Mouse (Mus musculus) embryonic facial prominence, embryonic 10.5 days (tissue): ENCODE results near the gene Aagab. TPM values are rescaled to one million over a fixed set of nuclear protein-coding genes. Genes with fewer than 3 reads are reported as not detected.
A peak's percentile ranks its signal among the peaks of the same experiment; 100 is the strongest.

Experiments used
- DNase-seq: peaks from one replicate; pipeline ENCODE4 v3.0.0-alpha.2; 2017; ENCODE audit warnings: low spot score
- H3K27ac ChIP-seq: fragments of 300-500 bp; sonication (generic); replicated peaks from 2 replicates; pipeline ENCODE4 v1.5.1; 2016; ENCODE audit warnings: mild to moderate bottlenecking
- H3K27me3 ChIP-seq: fragments of 300-500 bp; sonication (generic); replicated peaks from 2 replicates; pipeline ENCODE4 v1.6.1; 2016; ENCODE audit warnings: low read depth, mild to moderate bottlenecking; ENCODE audit not compliant: poor library complexity, severe bottlenecking
- H3K36me3 ChIP-seq: fragments of 300-500 bp; sonication (generic); replicated peaks from 2 replicates; pipeline ENCODE4 v1.6.1; 2016; ENCODE audit warnings: mild to moderate bottlenecking, moderate library complexity
- H3K4me1 ChIP-seq: fragments of 300-500 bp; sonication (generic); 2 replicates; pipeline ENCODE4 v1.6.1; 2016
- H3K4me3 ChIP-seq: fragments of 300-500 bp; sonication (generic); 2 replicates; pipeline ENCODE4 v1.5.1; 2016; ENCODE audit warnings: mild to moderate bottlenecking, moderate library complexity
- H3K9me3 ChIP-seq: fragments of 300-500 bp; sonication (generic); 2 replicates; pipeline ENCODE4 v1.6.1; 2016; ENCODE audit warnings: mild to moderate bottlenecking
- WGBS: fragments of 180-500 bp; shearing (Covaris S2); methylation state at CpG from one replicate; pipeline ENCODE4 v1.1.7; 2016; 5-methylcytosine and 5-hydroxymethylcytosine counted together
- polyA plus RNA-seq: library from polyadenylated mRNA; unstranded; fragments of >200 nt; fragmentation: Nextera tagmentation; extraction: Ambion mirVana; gene quantifications from 2 replicates; pipeline ENCODE4 v1.2.1, GENCODE M21; 2016

The Aagab gene
- 37.4 and 38.4 TPM in 2 replicates for polyA plus RNA-seq

DNA sequence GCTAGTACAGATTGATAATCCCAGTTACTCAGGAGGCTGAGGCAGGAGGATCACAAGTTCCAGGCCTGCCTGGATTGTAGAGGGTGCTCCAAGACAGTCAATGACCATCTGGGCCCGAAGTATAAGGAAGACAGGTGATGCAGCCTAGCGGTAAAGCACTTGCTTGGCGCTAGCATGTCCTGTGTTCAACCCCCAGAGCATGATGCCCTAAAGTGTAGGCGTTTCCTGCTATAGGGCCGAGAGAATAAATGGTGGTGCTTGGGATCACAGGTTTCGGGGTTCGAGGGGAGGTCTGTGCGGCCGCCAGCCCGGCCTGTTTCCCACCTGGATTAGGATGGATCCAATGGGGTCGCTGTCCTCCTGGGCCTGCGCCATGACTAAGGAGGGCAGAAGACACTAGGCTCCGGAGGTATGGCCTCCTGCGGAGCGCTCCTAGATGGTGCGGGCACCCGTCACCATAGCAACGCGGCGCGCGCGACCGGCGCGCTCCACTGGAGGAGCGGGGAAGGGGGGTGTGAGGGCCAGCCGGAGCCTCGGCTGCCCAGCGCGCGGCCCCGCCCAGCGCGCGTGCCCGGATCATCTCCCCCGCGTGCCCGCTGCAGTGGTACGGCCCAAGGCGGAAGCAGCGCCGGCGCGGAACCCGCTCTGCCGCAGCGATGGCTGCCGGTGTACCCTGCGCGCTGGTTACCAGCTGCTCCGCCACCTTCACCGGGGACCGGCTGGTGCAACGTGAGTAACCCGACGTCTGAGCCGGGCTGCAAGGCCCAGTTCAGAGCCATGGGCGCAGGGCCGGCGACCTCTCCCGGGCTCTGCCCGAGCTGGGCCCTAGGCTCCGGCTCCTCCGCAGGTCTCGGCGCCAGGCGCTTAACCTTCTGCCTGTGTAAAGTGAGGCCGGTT lies at the start of gene Aagab, which contains the start of gene Iqch:
Gene Aagab, plus strand, starts transcription at position 618 of the 897 bp plus-strand sequence.
Gene Iqch, minus strand, starts transcription at position 451 of the 897 bp plus-strand sequence.
- H3K27me3 ChIP-seq: no peaks in the 10 kb centered on the region
- peak within 1 kb of the TSS; percentile 91 for H3K27ac ChIP-seq
- WGBS: 2% methylated on average over 70 of the region's 70 CpGs
- DNase-seq: peak; percentile 97
- H3K9me3 ChIP-seq: no peaks in the 10 kb centered on the region
- peaks cover 41% of the 10 kb centered on the region for H3K4me1 ChIP-seq
- H3K4me3 ChIP-seq: peak within 1 kb of the TSS; percentile 95
- no peaks in the 10 kb centered on the region for H3K36me3 ChIP-seq

DNA sequence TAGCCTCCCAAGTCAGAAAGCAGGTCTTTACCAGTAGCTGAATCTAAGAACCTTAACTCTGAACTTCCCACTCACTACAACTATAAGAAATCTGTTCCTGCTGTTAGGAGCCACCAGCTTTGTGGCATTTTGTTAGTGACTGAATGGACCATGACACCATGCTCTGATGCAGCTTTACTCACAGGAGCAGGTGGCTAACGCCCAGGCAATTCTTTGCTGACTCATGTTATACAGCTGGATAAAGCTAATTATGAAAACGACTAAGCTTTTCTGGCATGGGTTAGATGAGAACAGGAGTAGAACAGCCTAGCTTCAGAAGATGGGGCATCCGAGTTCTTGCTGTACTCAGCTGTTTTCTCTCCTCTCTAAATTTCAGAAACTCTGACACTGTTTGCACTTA lies 48.8 kb upstream of the Aagab start:
- Histone ChIP-seq H3K9me3 (no peaks in the 10 kb centered on the region), H3K27me3 (peaks cover 10% of the 10 kb centered on the region; the same call in 1 of the 2 replicates), H3K4me1 (peaks cover 11% of the 10 kb centered on the region), H3K36me3 (no peaks in the 10 kb centered on the region), H3K27ac (no peak overlapping the region), H3K4me3 (no peak overlapping the region)
- WGBS: 83% methylated on average over 3 of the region's 3 CpGs
- no peak for DNase-seq

DNA sequence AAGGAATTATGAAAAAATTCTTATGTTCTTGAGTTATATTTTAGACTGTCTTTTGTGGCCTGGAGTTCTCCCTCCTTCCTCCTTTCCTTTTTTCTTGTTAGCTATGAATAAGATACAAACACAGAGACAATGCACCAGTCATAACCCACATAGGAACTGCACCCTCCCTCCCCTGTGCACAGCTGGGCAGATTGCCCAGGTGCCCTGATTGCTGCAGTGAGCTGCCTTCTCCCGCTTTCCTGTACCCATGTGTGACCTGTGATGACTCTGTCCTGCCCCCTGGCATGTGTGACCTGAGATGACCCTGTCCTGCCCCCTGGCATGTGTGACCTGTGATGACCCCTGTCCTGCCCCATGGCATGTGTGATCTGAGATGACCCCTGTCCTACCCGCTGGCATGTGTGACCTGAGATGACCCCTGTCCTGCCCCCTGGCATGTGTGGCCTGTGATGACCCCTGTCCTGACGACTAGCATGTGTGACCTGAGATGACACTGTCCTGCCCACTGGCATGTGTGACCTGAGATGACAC lies 46.9 kb upstream of the Aagab start:
- no peak overlapping the region for H3K27ac ChIP-seq
- no peaks in the 10 kb centered on the region; the same call in 1 of the 2 replicates for H3K27me3 ChIP-seq
- H3K4me3 ChIP-seq: no peak overlapping the region
- no peaks in the 10 kb centered on the region for H3K36me3 ChIP-seq
- H3K9me3 ChIP-seq: no peaks in the 10 kb centered on the region
- DNase-seq: no peak
- WGBS: 58% methylated on average over 3 of the region's 3 CpGs
- peaks cover 8% of the 10 kb centered on the region for H3K4me1 ChIP-seq

DNA sequence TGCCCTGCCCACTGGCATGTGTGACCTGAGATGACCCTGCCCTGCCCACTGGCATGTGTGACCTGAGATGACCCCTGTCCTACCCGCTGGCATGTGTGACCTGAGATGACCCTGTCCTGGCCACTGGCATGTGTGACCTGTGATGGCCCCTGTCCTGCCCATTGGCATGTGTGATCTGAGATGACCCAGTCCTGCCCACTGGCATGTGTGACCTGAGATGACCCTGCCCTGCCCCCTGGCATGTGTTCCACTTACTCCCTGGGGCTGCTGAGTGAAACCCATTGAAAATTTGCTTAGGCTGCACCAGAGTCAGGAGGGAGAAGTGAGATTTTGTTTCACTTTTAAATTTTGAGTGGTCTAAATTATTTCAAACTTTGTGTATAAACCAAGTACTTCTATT lies 46.1 kb upstream of the Aagab start:
- no peak overlapping the region for H3K4me3 ChIP-seq
- 62% methylated on average over 1 of the region's 1 CpGs for WGBS

GRCm38 (mm10) chr9:63556933-63557332 lies 45.5 kb upstream of the Aagab start:
- WGBS: 83% methylated on average over 8 of the region's 8 CpGs
- Histone ChIP-seq H3K27me3 (peaks cover 3% of the 10 kb centered on the region; the same call in 1 of the 2 replicates), H3K4me3 (no peak overlapping the region), H3K9me3 (no peaks in the 10 kb centered on the region), H3K27ac (no peak overlapping the region), H3K36me3 (no peaks in the 10 kb centered on the region), H3K4me1 (peaks cover 11% of the 10 kb centered on the region)
- no peak for DNase-seq

More for the DNA sequence above, 46.1 kb upstream of the Aagab start:
- no peak overlapping the region for H3K27ac ChIP-seq
- H3K4me1 ChIP-seq: peaks cover 8% of the 10 kb centered on the region
- H3K27me3 ChIP-seq: no peaks in the 10 kb centered on the region; the same call in 1 of the 2 replicates
- no peaks in the 10 kb centered on the region for H3K36me3 ChIP-seq
- H3K9me3 ChIP-seq: no peaks in the 10 kb centered on the region
- DNase-seq: no peak

- 71% methylated on average over 8 of the region's 8 CpGs for WGBS
- no peaks in the 10 kb centered on the region for H3K36me3 ChIP-seq
- DNase-seq: no peak
- H3K4me3 ChIP-seq: no peak overlapping the region
- H3K4me1 ChIP-seq: 0 out of 2 replicates have a peak, but pooled peaks cover 7% of the 10 kb centered on the region
- no peak overlapping the region for H3K27ac ChIP-seq
- no peaks in the 10 kb centered on the region for H3K9me3 ChIP-seq
- peaks cover 5% of the 10 kb centered on the region; the same call in 1 of the 2 replicates for H3K27me3 ChIP-seq
Measured at GRCm38 (mm10) chr9:63561931-63562330, 40.5 kb upstream of the Aagab start.

GRCm38 (mm10) chr9:63563436-63563835 lies 39.0 kb upstream of the Aagab start:
- no peak overlapping the region for H3K27ac ChIP-seq
- peaks cover 14% of the 10 kb centered on the region for H3K4me1 ChIP-seq
- WGBS: 88% methylated on average over 2 of the region's 2 CpGs
- no peaks in the 10 kb centered on the region for H3K36me3 ChIP-seq
- no peaks in the 10 kb centered on the region for H3K9me3 ChIP-seq
- peaks cover 13% of the 10 kb centered on the region; the same call in 1 of the 2 replicates for H3K27me3 ChIP-seq
- no peak for DNase-seq
- no peak overlapping the region for H3K4me3 ChIP-seq

DNA sequence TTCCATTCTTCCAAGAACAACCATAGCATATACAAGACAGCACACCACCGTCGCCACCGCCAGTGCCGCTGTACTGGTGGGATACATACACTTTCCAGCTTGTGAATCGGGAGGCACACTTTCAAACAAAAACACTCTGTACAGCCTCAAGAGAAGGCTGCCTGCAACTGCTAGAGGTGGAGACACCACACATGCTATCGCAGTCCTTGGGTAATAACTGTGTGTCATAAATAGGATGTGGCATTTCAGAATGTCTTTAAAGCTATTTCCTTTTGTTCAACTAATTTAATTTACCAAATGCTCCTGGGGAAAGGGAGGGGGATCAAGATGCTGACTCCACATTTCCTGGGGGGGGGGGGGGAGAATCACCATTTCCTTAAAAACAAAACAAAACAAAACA lies 34.1 kb upstream of the Aagab start:
- no peak for DNase-seq
- 78% methylated on average over 6 of the region's 6 CpGs for WGBS
- peaks cover 23% of the 10 kb centered on the region for H3K4me1 ChIP-seq

GRCm38 (mm10) chr9:63568808-63569207 lies 33.7 kb upstream of the Aagab start:
- DNase-seq: peak; percentile 35
- 32% methylated on average over 8 of the region's 8 CpGs for WGBS

More for the DNA sequence above, 34.1 kb upstream of the Aagab start:
- H3K27me3 ChIP-seq: peaks cover 8% of the 10 kb centered on the region; the same call in 1 of the 2 replicates
- H3K4me3 ChIP-seq: no peak overlapping the region
- H3K27ac ChIP-seq: no peak overlapping the region
- H3K9me3 ChIP-seq: no peaks in the 10 kb centered on the region
- no peaks in the 10 kb centered on the region for H3K36me3 ChIP-seq

DNA sequence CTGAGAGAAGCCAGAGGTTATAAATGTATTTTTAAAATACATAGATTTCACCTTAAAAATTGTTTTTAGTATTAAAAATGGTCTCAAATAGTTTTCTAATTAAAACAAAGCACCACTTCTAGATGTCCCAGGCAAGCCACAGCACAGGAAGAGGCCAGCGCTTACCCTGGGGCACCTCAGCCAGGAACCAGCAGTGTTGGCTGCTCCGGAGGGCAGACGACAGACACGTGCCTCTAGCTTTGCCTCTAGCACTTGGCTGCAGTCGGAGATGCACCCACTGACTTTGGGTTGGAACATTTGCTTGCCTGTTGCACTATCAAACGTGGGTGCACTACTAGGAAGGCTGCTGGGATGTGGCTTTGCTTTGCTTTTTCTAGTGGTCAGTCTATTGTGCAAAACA lies 30.6 kb upstream of the Aagab start:
- DNase-seq: no peak
- Histone ChIP-seq H3K27ac (no peak overlapping the region), H3K36me3 (no peaks in the 10 kb centered on the region), H3K27me3 (peaks cover 8% of the 10 kb centered on the region), H3K9me3 (no peaks in the 10 kb centered on the region), H3K4me1 (peaks cover 23% of the 10 kb centered on the region), H3K4me3 (no peak overlapping the region)
- 20% methylated on average over 6 of the region's 6 CpGs for WGBS

More at GRCm38 (mm10) chr9:63568808-63569207, 33.7 kb upstream of the Aagab start:
- Histone ChIP-seq H3K36me3 (no peaks in the 10 kb centered on the region), H3K4me1 (peaks cover 23% of the 10 kb centered on the region), H3K27me3 (peaks cover 8% of the 10 kb centered on the region; the same call in 1 of the 2 replicates), H3K27ac (no peak overlapping the region), H3K4me3 (no peak overlapping the region), H3K9me3 (no peaks in the 10 kb centered on the region)

DNA sequence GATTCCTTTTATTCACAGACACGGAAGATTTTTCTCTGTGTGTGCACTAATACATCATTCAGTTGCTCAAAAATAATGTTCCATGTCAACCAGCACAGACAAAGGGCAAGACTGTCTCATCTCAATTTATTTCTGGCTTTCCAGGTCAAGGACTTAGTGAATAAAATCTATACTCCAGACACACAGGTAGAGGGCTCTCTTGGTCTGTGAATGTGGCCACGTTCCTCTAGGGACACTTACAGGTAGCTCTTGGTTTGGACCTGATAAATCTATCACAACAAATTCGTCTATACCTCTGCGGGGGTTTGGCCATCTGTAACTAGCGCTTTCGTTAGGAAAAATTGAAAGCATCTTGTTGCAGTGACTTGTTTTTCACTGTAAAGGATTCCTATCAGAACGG lies 29.6 kb upstream of the Aagab start:
- Histone ChIP-seq H3K27ac (no peak overlapping the region), H3K9me3 (no peaks in the 10 kb centered on the region), H3K4me3 (no peak overlapping the region), H3K36me3 (no peaks in the 10 kb centered on the region), H3K4me1 (peaks cover 21% of the 10 kb centered on the region), H3K27me3 (peaks cover 1% of the 10 kb centered on the region; the same call in 1 of the 2 replicates)
- DNase-seq: no peak
- WGBS: 80% methylated on average over 7 of the region's 7 CpGs

GRCm38 (mm10) chr9:63577469-63577868 lies 25.0 kb upstream of the Aagab start:
- 86% methylated on average over 3 of the region's 3 CpGs for WGBS

More at GRCm38 (mm10) chr9:63577469-63577868, 25.0 kb upstream of the Aagab start:
- Histone ChIP-seq H3K27ac (no peak overlapping the region), H3K27me3 (peaks cover 5% of the 10 kb centered on the region; the same call in 1 of the 2 replicates), H3K4me1 (peaks cover 7% of the 10 kb centered on the region), H3K36me3 (no peaks in the 10 kb centered on the region), H3K4me3 (no peak overlapping the region), H3K9me3 (no peaks in the 10 kb centered on the region)
- DNase-seq: no peak
